Mouse (Mus musculus) neural tube, embryonic 11.5 days (tissue): ENCODE data around the gene Grap2. TPM values are rescaled to one million over a fixed set of nuclear protein-coding genes. Genes with fewer than 3 reads are reported as not detected.

Source experiments
- microRNA-seq: library from miRNA; unstranded; fragments of <30 nt; microRNA quantifications from one replicate; pipeline ENCODE4, GENCODE M21; 2016
- polyA plus RNA-seq: library from polyadenylated mRNA; unstranded; fragments of >200 nt; fragmentation: Nextera tagmentation; extraction: Ambion mirVana; gene quantifications from 2 replicates; pipeline ENCODE4 v1.2.1, GENCODE M21; 2014

Grap2 gene
- polyA plus RNA-seq, 1 experiment from 2014 or later: 4.3 TPM

Small RNA genes lying within 50 kb of the gene (microRNA-seq; reads per million reads assigned to microRNA genes)
- not detected for gene Mir6957

Other genes with a start within 250 kb of the Grap2 start
- gene Enthd1, start 7.4 kb upstream of the Grap2 start, polyA plus RNA-seq: not detected in 2 replicates
- gene Fam83f, start 99.3 kb downstream of the Grap2 start, polyA plus RNA-seq: 0.28 and 0.44 TPM in 2 replicates
- 12.4 and 16.1 TPM in 2 replicates for gene Tnrc6b, start 138.7 kb downstream of the Grap2 start, polyA plus RNA-seq